Mouse (Mus musculus) gastrocnemius, adult 8-10 months (tissue): ENCODE measurements around the gene Gm20388. TPM values are rescaled to one million over a fixed set of nuclear protein-coding genes. Genes with fewer than 3 reads are reported as not detected.

Experiments
- DNase-seq, 2 experiments: peaks; one replicate each; pipeline ENCODE4 v3.0.0; 2022; ENCODE audit warnings: low spot score in 2 of 2
- total RNA-seq, 4 experiments: library from RNA; stranded (reverse); gene quantifications; 2 replicates each; pipeline ENCODE4 v1.2.4; 2022

Gene Gm20388
- total RNA-seq, 4 experiments from 2014 or later: 4.4 to 20.0 (median 7.9) TPM; not detected in 1

DNA sequence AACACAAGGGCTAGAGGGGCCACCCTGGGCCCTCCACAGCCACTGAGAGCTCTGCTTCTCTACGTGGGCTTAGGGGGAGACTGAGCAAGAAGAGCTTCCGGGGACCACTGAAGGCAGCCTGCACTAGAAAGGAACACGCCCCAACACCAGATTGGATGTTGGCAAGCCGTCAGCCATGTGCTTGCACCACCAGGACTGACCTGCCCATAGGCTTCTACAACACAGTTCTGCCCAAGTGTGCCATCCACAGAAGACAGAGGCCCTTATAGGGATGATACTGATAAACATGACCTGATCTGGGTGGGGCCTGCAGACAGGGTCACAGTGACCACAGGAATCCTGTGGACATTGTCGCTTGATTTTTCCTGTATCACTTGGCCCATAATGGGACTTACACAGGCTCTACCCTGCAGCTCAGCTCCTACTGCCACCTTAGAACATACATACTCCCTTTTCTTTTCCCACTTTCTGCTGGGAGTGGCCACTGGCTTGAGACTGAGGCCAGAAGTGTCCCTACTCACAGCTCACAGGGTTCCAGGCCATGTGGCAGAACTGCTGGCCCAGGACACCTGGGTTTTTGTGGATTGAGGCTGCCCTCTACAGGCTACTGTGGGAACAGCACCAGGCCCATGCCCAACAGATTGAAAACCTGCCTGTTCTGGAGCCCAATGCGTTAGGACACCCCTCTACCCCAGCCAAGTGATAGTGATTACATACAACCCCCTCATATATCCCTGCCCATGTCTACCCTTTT lies 2422.3 kb downstream of the Gm20388 start:
- peak; percentile 72 to 74 for DNase-seq

DNA sequence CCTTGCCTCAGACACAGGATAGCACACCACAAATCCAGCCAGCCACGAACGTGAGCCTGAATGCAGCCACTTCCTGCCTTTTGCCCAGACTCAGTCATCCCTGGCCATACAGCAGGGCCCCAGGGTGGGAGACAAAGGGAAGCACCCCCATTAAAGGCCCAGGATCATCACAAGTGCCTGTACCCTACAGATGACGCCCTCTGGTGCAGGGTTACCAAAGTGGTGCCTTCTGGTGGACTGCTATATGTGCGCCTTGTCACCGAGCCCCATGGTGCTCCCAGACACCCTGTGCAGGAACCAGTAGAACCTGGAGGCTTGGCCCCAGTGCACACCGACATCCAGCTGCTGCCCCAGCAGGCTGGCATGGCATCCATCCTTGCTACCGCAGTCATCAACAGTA lies 2422.9 kb downstream of the Gm20388 start:
- DNase-seq: no peak

DNA sequence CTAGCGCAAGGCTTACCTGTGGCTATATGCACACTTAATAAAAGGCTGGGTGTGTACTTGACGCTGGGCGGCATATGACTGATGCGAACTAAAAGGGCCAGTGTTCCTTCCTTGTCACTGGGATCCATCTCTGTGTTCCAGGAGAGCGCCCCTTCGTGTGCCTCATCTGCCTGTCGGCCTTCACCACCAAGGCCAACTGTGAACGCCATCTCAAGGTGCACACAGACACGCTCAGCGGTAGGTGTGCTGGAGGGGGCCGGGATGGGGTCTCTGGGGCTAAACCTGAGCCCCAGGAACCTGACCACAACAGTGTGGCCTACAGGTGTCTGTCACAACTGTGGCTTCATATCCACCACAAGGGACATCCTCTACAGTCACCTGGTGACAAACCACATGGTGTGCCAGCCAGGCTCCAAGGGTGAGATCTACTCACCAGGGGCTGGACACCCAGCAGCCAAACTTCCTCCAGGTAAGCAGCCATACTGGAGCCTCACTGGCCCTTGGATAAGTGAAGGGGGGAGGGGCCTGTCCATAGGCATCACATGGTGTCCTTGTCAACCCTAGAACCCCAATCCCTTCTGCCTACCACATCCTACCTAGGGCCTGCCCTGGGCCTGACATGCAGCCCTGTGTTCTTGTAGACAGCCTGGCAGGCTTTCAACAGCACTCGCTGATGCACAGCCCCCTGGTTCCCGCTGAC lies 2424.3 kb downstream of the Gm20388 start:
- no peak for DNase-seq

DNA sequence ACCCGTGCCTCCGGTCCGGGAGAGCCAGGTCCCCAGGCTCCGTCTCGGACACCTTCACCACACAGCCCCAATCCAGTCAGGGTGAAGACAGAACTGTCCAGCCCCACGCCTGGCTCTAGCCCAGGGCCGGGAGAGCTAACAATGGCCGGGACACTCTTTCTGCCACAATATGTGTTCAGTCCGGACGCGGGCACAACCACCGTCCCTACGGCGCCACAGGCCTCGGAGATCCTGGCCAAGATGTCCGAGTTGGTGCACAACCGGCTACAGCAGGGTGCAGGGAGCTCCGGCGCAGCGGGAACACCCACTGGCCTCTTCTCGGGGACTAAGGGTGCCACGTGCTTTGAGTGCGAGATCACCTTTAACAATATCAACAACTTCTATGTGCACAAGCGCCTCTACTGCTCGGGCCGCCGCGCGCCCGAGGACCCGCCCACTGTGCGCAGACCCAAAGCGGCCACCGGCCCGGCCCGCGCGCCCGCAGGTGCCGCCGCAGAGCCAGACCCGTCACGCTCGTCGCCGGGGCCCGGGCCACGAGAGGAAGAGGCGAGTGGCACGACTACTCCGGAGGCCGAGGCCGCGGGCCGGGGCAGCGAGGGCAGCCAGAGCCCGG lies 2425.1 kb downstream of the Gm20388 start:
- no peak for DNase-seq

DNA sequence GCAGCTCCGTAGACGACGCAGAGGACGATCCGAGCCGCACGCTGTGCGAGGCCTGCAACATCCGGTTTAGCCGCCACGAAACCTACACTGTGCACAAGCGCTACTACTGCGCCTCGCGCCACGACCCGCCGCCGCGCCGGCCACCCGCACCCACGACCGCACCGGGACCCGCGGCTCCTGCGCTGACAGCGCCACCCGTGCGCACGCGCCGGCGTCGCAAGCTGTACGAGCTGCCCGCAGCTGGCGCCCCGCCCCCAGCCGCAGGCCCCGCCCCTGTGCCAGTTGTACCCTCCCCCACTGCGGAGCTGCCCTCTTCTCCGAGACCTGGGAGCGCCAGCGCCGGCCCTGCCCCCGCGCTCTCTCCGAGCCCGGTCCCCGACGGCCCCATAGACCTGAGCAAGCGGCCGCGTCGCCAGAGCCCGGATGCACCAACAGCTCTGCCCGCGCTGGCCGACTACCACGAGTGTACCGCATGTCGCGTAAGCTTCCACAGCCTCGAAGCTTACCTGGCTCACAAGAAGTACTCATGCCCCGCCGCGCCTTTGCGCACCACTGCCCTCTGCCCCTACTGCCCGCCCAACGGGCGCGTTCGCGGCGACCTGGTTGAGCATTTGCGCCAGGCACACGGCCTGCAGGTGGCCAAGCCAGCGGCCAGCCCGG lies 2425.7 kb downstream of the Gm20388 start:
- peak in 1 of 2 experiments; percentile 36 for DNase-seq

DNA sequence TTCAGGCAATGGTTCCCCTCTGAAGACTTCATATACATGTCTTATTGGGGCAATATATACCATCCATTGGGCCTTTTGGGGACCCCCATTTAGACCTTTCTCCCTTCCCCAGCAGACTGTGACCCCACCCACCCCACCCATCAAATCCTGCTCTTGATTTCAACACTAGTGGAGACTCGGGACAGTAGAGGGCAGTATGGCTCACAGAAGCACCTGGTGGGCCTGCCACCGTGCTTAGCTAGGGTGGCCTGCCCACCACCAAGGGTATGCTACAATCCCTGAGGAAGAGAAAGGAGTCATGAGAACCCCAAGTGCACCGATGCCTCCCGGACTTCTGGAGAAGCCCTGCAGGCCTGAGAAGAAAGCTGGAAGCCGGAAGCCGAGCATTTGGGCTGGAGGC lies 2428.2 kb downstream of the Gm20388 start:
- DNase-seq: no peak

DNA sequence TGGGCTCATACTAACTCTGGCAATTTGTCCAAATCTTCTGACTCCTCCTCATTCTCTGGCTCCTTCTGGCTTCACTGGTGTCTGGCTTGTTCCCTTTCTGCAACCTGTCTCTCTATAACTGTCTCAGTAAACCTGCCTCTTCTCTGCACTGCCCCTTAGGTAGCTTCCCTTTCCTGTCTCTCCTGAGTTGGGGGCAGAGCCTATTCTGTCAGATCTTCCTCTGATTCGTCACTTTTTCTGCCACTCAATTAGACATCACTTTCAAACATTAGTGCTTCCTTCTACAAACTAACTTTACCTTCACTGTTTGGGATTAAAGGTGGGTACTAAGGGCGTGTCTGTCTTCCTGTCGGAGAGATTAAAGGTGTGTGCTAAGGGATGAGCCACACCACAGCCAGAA lies 2430.1 kb downstream of the Gm20388 start:
- DNase-seq: no peak

DNA sequence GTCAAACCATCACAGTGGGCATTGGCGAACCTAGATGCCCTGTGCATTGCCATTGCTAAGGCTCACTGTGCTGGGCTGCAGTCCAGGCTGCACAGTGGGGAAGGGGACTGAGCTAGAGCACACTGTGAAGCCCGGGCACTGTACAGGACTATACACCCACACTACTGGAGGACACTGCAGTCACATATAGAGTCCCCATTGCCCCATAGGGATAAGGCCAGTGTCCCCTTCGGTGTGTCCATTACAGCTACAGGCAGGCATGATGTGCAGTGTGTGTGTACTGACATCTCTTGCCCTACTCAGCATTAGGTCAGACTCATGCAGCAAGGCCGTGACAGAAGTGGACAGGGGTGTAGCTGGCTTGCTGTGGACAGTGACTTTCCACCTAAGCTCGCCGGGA lies 2431.1 kb downstream of the Gm20388 start:
- DNase-seq: no peak

DNA sequence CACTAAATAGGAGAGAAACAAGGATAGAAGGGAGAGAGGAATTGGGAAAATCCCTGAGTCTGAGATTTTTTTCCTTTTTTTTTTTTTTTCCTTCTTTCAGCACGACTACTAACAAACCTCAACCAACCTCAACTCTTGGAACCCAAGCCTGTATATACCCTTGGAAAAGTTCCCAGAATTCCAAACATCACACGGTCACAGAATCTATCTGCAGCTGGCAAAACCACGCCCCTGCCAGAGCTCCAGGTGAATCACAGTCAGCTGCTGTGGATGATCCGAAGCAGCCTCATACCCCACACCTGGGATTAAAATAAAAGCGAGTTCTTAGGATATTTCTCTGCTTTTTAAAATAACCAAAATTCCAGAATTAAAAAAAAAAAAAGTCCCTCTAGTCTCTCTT lies 2431.7 kb downstream of the Gm20388 start:
- DNase-seq: no peak

DNA sequence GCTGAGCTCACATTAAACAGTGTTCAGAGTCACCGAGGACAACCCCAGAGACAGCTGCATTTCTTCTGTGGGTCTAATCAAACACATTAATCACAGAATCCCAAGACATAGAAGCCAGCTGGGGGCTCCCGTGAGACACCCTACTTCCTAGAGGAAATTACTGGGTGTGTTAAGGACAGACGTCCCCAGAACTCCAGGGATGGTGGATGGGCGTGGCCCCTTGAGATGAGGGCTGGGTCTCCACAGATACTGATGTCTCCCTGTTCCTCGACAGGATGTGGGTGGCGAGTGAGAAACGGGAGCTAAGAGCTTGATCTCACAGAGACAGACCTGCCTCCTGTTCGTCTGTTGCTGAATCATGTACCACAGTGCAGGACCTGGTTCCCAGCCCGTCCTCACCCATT lies 2432.2 kb downstream of the Gm20388 start:
- DNase-seq: no peak

DNA sequence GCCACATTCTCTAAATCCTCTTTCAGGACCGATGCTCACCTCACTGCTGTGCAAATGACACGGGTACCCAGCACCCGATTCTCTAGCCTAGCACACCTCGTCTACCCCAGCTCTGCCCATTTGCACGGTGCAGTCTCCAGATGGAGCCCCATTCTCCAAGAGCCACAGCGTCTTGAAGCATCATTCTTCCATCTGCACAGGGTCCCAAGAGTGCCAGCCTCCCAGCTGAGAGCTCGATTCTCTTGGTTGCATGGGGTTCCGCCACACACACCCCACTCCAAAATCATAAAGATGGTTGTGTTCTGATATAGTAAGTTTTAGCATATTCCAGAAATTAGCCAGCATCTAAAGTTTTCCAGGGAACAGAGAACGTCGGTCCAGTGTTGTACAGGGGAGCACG lies 2432.7 kb downstream of the Gm20388 start:
- no peak for DNase-seq

DNA sequence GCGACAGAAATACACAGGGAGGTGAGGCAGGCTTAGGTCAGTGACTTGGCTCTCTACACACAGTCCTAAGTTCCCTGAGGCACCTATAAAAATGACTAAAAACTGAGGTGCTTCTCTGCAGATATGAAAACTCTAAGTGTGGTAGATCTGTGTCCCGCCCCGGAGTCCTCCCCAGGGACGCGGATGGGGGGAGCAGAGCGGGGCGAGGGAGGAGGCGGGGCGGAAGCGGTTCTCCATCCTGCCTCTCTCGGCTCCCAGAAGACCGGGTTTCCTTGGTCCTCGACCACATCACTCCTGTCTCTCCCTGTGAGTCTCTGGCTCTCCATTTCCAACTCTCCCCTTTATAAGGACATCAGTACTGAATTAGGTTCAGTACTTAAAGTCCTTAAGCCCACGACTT lies 2433.1 kb downstream of the Gm20388 start:
- DNase-seq: no peak

DNA sequence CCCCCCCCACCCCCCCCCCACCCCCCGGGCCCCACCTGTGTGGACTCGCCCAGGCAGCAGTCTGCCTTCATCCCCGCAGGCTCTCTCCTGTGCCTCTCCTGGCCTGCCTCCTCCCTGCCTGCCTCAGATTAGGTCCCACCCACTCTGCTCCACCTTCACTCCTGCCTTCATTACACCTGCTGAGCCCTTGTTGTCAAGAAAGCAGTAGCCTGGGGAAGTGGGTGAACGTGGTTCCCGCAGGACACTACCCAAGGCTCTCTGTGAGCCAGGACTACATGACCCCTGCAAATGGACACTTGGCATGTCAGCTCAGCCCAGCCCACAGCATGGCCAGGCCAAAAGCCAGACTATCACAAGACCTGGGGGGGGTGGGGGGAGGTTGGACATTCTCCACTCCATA lies 2433.6 kb downstream of the Gm20388 start:
- no peak for DNase-seq

DNA sequence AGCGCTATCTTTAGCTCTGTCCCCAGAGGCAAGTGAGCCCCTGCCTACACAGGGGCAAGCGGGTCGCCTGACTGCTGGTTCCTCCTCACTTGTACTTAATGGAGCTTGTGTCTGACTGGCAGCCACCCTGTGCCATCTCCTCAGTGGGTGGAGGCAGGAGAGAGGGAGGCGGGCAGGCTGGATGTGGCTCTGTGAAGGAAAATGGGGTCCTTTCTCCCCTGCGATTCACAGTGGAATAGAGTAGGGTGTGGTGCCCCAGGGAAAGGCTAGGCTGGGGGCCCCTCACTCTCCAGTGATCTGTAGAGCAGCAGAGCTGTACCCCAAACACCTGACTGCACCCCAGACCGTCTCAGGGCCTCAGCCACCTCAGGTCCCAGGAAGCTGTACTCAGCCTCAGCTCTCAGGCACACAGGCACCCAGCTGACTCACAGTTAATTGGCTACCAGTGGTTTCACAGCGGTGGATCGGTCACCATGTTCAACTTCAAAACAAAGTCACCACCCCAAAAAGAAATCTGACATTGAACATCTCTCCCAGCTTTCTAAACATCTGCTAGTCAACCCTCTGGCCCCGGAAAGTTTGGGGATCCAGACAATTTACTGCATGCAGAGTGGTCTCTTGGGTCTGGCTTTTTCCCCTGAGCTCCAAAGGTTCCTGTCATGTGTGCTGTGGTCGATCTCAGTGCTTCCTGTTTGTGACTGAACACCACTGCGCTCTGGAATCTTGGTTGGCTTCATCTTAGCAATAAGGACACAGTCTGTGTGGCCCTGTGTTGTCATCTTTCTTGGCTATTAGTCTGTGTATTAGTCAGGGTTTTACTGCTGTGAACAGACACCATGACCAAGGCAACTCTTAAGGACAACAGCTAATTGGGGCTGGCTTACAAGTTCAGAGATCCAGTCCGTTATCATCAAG lies 2434.8 kb downstream of the Gm20388 start:
- no peak for DNase-seq

DNA sequence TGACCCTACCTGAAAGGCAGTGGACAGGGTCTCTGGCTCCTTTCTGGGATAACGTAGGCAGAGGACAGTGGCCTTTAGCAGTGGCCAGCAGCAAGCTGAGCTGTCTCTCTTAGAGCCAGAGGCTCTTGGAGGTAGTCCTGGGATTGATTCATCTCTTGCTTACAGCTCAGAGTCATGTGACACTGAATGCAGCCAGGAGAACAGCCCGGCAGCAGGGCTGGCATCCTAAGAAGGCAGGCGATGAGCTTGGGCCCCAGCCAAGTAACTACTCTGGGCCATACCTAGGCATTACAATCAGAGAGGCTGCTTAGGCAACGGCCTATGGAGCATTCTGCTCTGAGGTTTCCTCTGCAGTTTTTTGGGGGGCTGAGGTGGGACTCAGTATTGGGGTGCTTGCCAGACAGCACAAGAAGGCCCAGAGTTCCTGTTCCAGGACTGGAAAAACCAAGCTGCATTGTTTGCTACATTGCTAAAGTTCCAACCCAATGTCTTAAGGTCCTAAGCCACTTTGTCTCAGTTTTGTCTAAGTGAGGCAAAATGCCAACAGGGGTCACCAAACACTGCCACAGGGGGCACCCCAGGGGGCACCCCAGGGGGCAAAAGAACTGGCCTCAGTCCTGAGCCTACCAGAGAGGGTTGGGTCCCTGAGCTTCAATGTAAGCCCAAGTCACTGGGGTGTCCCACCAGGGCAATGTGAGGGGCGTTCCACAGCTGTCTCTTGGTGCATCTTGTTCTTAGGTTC lies 2437.3 kb downstream of the Gm20388 start:
- DNase-seq: peak in 1 of 2 experiments; percentile 63

DNA sequence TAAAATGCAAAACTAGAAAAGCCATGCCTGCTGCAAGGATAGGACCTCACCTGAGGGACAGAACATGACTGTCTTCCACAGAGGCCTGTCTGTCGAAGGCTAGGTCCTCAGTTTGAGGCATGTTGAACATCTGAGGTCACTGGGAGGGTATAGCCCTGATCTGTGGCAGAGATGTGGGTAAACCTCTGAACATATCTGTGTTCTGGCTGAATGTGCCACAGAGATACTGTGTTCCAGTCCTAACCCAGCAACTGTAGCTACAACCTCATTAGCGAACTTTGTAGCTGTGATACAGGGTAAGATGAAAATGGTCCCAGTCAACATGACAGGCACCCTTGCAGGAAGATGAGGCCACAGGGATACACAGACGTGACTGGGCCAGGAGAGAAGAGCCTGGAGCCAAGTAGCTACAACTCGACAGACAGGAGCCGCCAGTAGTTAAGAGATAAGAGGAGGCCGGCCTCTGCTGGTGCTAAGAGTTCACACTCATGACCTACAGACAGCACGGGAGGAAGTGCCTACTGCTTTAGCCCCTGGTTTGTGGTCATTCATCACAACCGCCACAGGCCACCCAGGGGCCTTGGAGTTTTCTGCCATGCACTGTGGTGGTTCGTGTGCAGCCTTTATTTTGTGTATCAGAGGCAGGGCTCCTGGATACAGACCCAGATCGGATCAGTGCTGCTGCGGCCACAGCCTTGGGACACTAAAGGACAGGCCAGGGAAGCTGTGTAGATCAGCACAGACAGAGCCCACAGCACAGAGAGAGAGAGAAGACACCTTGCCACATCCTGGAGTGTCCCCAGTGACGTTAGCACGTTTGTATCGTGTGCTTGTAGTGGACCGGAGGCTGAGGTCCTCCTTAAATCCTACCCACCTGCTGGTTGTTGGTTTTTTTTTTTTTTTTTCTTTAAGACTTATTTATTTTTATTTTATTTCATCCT lies 2439.0 kb downstream of the Gm20388 start:
- no peak for DNase-seq

DNA sequence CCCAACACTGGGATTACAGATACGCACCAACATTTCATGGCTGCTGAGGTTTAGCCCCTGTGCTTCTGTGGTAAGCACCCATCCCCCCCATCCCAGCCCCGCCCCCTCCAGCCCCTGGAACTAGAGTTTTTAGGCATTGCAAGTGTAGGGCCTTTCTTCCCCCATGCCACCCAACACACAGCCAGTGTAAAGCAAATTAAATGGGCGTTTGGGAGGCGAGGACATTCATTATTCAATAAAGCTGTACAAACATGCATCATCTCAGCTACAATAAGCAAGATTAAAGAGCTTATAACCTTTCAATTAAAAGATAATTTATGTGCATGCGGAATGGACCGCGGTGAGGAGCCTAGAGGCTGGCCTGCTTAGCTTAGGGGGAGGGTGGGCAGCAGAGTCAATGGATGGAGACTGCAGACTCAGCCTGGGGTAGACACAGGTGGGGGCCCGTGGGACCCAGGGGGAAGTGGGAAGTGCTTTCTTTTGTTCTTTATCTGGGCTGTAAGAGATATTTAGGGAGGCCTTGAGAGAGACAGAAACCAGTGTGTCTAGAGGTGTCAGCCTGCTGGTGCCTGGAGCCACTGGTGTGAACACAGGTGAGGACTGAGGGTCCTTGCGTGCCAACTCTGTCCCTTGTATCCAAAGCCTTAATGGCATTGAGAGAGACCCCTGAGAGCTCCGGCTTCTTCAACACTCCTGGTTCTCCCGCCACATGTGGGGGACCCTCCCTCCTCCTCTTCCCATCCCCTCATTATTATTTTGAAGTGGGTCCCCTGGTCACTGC lies 2439.9 kb downstream of the Gm20388 start:
- no peak for DNase-seq

DNA sequence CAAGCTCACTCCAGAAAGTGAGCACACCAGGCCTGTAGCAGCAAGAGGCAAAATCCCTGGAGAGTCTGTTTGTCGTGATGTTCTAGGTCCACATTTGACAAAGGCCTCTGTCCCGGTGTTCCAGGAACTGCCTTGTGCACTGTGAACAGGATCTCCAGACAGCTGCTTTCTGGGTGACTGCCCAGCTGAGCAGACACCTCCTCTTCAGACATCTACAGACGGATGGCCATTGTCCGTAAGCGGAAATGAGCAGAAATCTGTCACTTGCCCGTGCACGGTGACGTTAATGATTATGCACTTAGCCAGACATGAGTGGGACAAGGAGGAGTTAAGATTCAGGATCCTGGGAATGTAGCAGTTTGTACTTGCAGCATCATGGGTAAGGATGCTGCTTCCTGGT lies 2443.5 kb downstream of the Gm20388 start:
- no peak for DNase-seq
